Mouse (Mus musculus) adrenal gland, postnatal 25 days (tissue): ENCODE results near the gene Trim52. TPM values are rescaled to one million over a fixed set of nuclear protein-coding genes. Genes with fewer than 3 reads are reported as not detected.

Source experiments
- total RNA-seq: library from RNA; stranded (reverse); gene quantifications from 2 replicates; pipeline ENCODE4 v1.2.3, GENCODE M21; 2021

Gene Trim52
- total RNA-seq, 1 experiment from 2014 or later: not detected

Other genes starting within 250 kb of the Trim52 start
- gene Spry2, start 209.4 kb upstream of the Trim52 start, total RNA-seq: 33.7 and 43.4 TPM in 2 replicates